Mouse (Mus musculus) stomach, embryonic 16.5 days (tissue): ENCODE measurements around the gene Hspb9. TPM values are rescaled to one million over a fixed set of nuclear protein-coding genes. Genes with fewer than 3 reads are reported as not detected.
A peak's percentile ranks its signal among the peaks of the same experiment; 100 is the strongest.

ENCODE experiments used
- ATAC-seq: fragments of 200-750 bp; cut with Nextera tagmentation; 2 replicates; pipeline ENCODE4 v1.8.0; 2017; ENCODE audit warnings: moderate number of reproducible peaks, moderate TSS enrichment; ENCODE audit not compliant: insufficient read depth, low FRiP score
- H3K27ac ChIP-seq: fragments of 300-500 bp; sonication (generic); 2 replicates; pipeline ENCODE4 v1.5.1; 2014; ENCODE audit warnings: low read length
- H3K27me3 ChIP-seq: fragments of 300-500 bp; sonication (generic); 2 replicates; pipeline ENCODE4 v1.6.1; 2014; ENCODE audit warnings: low read length, control low read depth, mixed read lengths; ENCODE audit not compliant: control insufficient read depth, insufficient read depth
- H3K36me3 ChIP-seq: fragments of 300-500 bp; sonication (generic); 2 replicates; pipeline ENCODE4 v1.6.1; 2014; ENCODE audit warnings: low read length; ENCODE audit not compliant: control insufficient read depth, insufficient read depth
- H3K4me1 ChIP-seq: fragments of 300-500 bp; sonication (generic); 2 replicates; pipeline ENCODE4 v1.6.1; 2014; ENCODE audit warnings: low read length, control low read depth, mixed read lengths; ENCODE audit not compliant: control insufficient read depth, insufficient read depth
- H3K4me2 ChIP-seq: fragments of 300-500 bp; sonication (generic); 2 replicates; pipeline ENCODE4 v1.6.1; 2014; ENCODE audit warnings: low read depth, low read length, mixed read lengths
- H3K4me3 ChIP-seq: fragments of 300-500 bp; sonication (generic); replicated peaks from 2 replicates; pipeline ENCODE4 v1.5.1; 2014; ENCODE audit warnings: mild to moderate bottlenecking, low read length
- H3K9ac ChIP-seq: fragments of 300-500 bp; sonication (generic); 2 replicates; pipeline ENCODE4 v1.6.1; 2014; ENCODE audit warnings: low read length
- H3K9me3 ChIP-seq: fragments of 300-500 bp; sonication (generic); replicated peaks from 2 replicates; pipeline ENCODE4 v1.6.1; 2016; ENCODE audit warnings: low read length, control low read depth; ENCODE audit not compliant: control insufficient read depth
- WGBS: fragments of 180-500 bp; shearing (Covaris S2); extraction: QIAGEN DNeasy Blood & Tissue Kit; methylation state at CpG from one replicate; pipeline ENCODE4 v1.1.7; 2014; 5-methylcytosine and 5-hydroxymethylcytosine counted together
- polyA plus RNA-seq: library from polyadenylated mRNA; unstranded; fragments of >200 nt; fragmentation: Nextera tagmentation; extraction: Ambion mirVana; gene quantifications from 2 replicates; pipeline ENCODE4 v1.2.1, GENCODE M21; 2015

The Hspb9 gene
- polyA plus RNA-seq, 1 experiment from 2014 or later, result 0.36 TPM

- Histone ChIP-seq H3K36me3 (no peaks in the 10 kb centered on the region), H3K27me3 (no peaks in the 10 kb centered on the region), H3K27ac (peak overlapping the region; percentile 25; the same call in 1 of the 2 replicates), H3K4me1 (peaks cover 26% of the 10 kb centered on the region), H3K4me2 (no peak overlapping the region), H3K9ac (no peak overlapping the region), H3K9me3 (no peaks in the 10 kb centered on the region), H3K4me3 (no peak overlapping the region)
- 62% methylated on average over 5 of the region's 5 CpGs for WGBS
- ATAC-seq, result no peak
Observed at GRCm38 (mm10) chr11:100720345-100720744, 6.7 kb downstream of the Hspb9 start.

GRCm38 (mm10) chr11:100721254-100721653 lies 7.6 kb downstream of the Hspb9 start:
- H3K27ac ChIP-seq, result peak overlapping the region; percentile 64
- no peak overlapping the region for H3K4me3 ChIP-seq
- WGBS, result 59% methylated on average over 4 of the region's 4 CpGs
- no peak overlapping the region for H3K9ac ChIP-seq
- H3K36me3 ChIP-seq, result no peaks in the 10 kb centered on the region
- peaks cover 28% of the 10 kb centered on the region for H3K4me1 ChIP-seq
- no peak overlapping the region for H3K4me2 ChIP-seq
- H3K9me3 ChIP-seq, result no peaks in the 10 kb centered on the region
- ATAC-seq, result no peak
- H3K27me3 ChIP-seq, result no peaks in the 10 kb centered on the region

GRCm38 (mm10) chr11:100721776-100722492 lies 8.3 kb downstream of the Hspb9 start:
- peak overlapping the region; percentile 64 for H3K27ac ChIP-seq
- H3K27me3 ChIP-seq, result no peaks in the 10 kb centered on the region
- 62% methylated on average over 8 of the region's 8 CpGs for WGBS
- H3K4me3 ChIP-seq, result no peak overlapping the region
- 0 out of 2 replicates have a peak overlapping the region, but pooled peaks have one; percentile 4 for H3K9ac ChIP-seq
- peak overlapping the region; percentile 14; the same call in 1 of the 2 replicates for H3K4me2 ChIP-seq
- no peaks in the 10 kb centered on the region for H3K36me3 ChIP-seq
- peaks cover 28% of the 10 kb centered on the region for H3K4me1 ChIP-seq
- ATAC-seq, result no peak
- H3K9me3 ChIP-seq, result no peaks in the 10 kb centered on the region

- Histone ChIP-seq H3K4me2 (no peak overlapping the region), H3K9me3 (no peaks in the 10 kb centered on the region), H3K4me3 (no peak overlapping the region), H3K36me3 (no peaks in the 10 kb centered on the region), H3K4me1 (peaks cover 28% of the 10 kb centered on the region), H3K9ac (0 out of 2 replicates have a peak overlapping the region, but pooled peaks have one; percentile 4), H3K27ac (peak overlapping the region; percentile 64), H3K27me3 (no peaks in the 10 kb centered on the region)
- 58% methylated on average over 2 of the region's 2 CpGs for WGBS
- ATAC-seq, result no peak
Observed at GRCm38 (mm10) chr11:100722493-100723028, 8.9 kb downstream of the Hspb9 start.

DNA sequence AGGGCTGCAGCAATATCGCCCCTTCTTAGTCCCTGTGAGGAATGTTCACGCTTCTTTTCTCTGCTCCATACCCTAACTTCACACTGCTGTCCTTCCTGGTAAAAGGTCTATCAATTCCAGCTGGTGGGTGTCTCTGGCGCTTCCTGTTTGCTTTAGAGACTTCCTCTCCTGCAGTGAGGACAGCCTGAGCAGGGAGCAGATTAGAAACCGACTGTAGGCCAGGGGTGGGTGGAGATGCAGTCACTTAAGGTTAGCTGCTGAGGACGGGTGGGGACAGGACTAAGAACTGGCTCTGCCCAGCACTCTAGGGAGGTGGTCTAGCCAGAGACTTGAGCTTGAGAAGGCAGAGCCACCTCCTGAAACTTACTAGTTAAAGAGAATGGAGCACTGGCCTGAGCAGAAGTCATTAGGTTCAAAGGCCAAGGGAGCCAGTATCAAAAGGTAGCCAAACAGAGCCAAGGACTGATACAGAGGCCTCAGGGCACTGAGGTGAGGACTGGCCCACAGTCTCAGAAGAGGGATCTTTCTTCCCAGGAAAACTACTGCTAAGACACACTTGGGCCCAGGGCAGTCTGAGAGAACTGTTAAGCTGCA lies 11.4 kb downstream of the Hspb9 start:
- Histone ChIP-seq H3K4me1 (peaks cover 28% of the 10 kb centered on the region), H3K4me3 (no peak overlapping the region), H3K27me3 (no peaks in the 10 kb centered on the region), H3K9ac (peak overlapping the region; percentile 55), H3K36me3 (no peaks in the 10 kb centered on the region), H3K4me2 (0 out of 2 replicates have a peak overlapping the region, but pooled peaks have one; percentile 4), H3K9me3 (no peaks in the 10 kb centered on the region), H3K27ac (peak overlapping the region; percentile 75)
- WGBS, result 13% methylated on average over 5 of the region's 5 CpGs
- peak; percentile 56; the same call in 1 of the 2 replicates for ATAC-seq

DNA sequence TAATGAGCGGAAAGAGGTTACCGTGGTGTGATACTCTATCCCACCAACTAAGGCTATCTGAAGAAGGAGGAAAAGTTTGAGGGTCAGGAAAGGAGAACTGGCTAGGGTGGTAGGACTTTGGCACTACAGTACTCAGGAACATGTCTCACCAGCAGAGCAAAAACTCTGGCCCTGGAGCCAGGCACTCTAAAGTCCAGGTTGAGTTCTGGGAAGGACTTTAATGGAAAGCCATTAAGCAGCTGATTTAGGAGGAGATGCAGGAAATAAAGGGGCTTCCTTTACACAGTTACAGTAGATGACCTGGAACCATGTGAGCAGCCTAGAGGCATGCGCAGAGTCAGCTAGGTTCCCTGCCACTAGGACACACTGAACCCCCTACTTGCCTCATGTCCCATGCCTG lies 13.6 kb downstream of the Hspb9 start:
- ATAC-seq, result no peak

DNA sequence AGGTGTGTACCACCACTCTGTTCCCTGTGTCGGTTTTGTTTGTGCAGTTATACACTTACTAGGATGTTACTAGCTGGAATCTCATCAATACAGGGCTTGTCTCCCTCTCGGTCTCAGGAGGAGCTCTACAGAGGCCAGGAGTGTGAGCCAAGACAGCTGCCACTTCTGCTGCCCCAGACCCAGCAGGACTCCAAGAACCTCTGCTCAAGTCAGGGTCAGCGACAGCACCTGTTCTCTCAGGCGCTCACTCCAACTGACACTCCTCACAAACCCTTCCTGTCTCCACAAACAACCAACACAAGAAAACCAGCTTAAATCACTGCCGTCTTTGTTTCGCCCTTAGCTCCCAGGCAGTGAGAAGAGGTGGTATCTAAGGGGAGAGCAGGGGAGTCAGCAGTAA lies 15.0 kb downstream of the Hspb9 start:
- Histone ChIP-seq H3K27me3 (no peaks in the 10 kb centered on the region), H3K4me1 (peaks cover 9% of the 10 kb centered on the region), H3K4me2 (no peak overlapping the region), H3K9me3 (no peaks in the 10 kb centered on the region), H3K9ac (no peak overlapping the region), H3K36me3 (no peaks in the 10 kb centered on the region), H3K27ac (no peak overlapping the region), H3K4me3 (no peak overlapping the region)
- WGBS, result 70% methylated on average over 6 of the region's 6 CpGs
- ATAC-seq, result no peak

More for the DNA sequence above, 13.6 kb downstream of the Hspb9 start:
- Histone ChIP-seq H3K4me1 (peaks cover 16% of the 10 kb centered on the region), H3K36me3 (no peaks in the 10 kb centered on the region), H3K4me3 (no peak overlapping the region), H3K4me2 (no peak overlapping the region), H3K27me3 (no peaks in the 10 kb centered on the region), H3K9me3 (no peaks in the 10 kb centered on the region), H3K27ac (no peak overlapping the region), H3K9ac (no peak overlapping the region)
- WGBS, result 94% methylated on average over 3 of the region's 3 CpGs

DNA sequence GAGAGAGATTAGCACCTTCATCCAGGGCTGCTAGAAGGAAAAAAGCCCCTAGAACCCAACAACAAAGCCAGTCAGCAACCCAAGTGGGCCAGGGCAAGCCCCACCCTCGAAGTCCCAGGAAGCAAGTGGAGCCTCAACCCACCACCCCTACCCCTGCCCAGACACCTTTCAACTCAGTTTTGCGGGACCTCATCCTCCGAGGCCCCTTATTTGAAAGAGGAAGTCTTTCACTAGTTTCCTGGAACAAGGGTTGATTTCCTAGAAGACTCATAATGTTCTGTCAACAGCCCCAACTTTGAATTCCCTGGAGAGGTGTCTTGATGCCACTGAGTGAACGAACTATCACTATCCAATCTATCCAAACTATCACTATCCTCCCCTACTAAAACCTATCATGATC lies 16.3 kb downstream of the Hspb9 start:
- no peak overlapping the region for H3K4me2 ChIP-seq
- no peaks in the 10 kb centered on the region for H3K36me3 ChIP-seq
- no peaks in the 10 kb centered on the region for H3K27me3 ChIP-seq
- no peak for ATAC-seq
- H3K4me1 ChIP-seq, result peaks cover 5% of the 10 kb centered on the region
- H3K9me3 ChIP-seq, result no peaks in the 10 kb centered on the region
- no peak overlapping the region for H3K9ac ChIP-seq
- no peak overlapping the region for H3K27ac ChIP-seq
- 82% methylated on average over 4 of the region's 4 CpGs for WGBS
- no peak overlapping the region for H3K4me3 ChIP-seq

- H3K9ac ChIP-seq, result no peak overlapping the region
- H3K27me3 ChIP-seq, result no peaks in the 10 kb centered on the region
- H3K4me3 ChIP-seq, result no peak overlapping the region
- H3K36me3 ChIP-seq, result no peaks in the 10 kb centered on the region
- no peak overlapping the region for H3K4me2 ChIP-seq
- no peaks in the 10 kb centered on the region for H3K9me3 ChIP-seq
- WGBS, result 83% methylated on average over 6 of the region's 6 CpGs
- H3K27ac ChIP-seq, result no peak overlapping the region
- H3K4me1 ChIP-seq, result peaks cover 1% of the 10 kb centered on the region
- ATAC-seq, result no peak
Observed at GRCm38 (mm10) chr11:100730477-100731205, 17.0 kb downstream of the Hspb9 start.
